Mouse (Mus musculus): ENCODE results near the gene Pilra.
"Not testable (repeated sequence)": the region's sequence is repeated elsewhere in the genome, so short reads cannot be mapped to it uniquely, and the experiment has no call there.

Pilra gene

GRCm38 (mm10) chr5:137835966-137836520, at the start of gene Pilra:
TSS of gene Pilra (minus strand) at chr5:137836281.
- DNase-seq (ENCODE audit: low spot score in 2 of 2): not testable (repeated sequence)

- no peak for DNase-seq (ENCODE audit: low spot score in 2 of 2)
Measured at GRCm38 (mm10) chr5:137883345-137883744, 47.3 kb upstream of the Pilra start.

DNA sequence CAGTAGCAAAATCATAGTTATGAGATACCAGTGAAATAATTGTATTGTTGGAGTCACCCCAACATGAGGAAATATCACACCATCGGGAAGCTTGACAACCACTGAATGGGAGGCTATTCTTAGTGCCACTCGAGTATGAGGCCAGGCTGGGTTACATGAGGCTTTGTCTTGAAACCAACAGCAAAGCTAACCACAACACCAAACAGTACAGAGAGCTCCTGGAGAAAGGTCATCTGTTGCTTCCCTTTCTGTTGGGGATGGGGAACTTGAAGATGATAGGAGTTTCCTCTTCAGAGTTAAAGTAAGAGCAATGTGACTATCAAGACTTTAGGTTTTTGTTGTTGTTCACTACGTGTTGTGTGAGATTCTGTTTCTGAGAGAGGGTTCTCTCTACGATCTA, 46.8 kb upstream of the Pilra start:
- DNase-seq (ENCODE audit: low spot score in 2 of 2): no peak

GRCm38 (mm10) chr5:137877860-137878259, 41.8 kb upstream of the Pilra start:
- DNase-seq (ENCODE audit: low spot score in 2 of 2): peak in 1 of 2 experiments; percentile 25

GRCm38 (mm10) chr5:137875054-137875453, 39.0 kb upstream of the Pilra start:
- DNase-seq (ENCODE audit: low spot score in 2 of 2): no peak

DNA sequence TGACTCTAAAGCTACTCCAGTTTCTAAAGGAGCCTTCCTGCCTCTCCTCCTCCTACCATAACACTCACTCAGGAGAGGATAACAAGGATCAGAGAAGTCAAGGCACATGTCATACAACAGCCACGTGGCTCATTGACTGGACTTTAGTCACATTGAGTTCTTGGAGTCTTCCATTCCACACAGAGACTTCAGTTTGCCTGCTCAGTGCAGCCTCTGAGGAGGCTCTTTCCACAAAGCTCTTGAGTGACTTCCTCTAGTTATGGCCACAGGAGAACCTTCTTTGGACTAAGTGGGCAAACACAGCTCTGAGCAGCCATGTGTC, 36.3 kb upstream of the Pilra start:
- not testable (repeated sequence) for DNase-seq (ENCODE audit: low spot score in 2 of 2)

- not testable (repeated sequence) for DNase-seq (ENCODE audit: low spot score in 2 of 2)
Measured at GRCm38 (mm10) chr5:137871644-137872380, 35.7 kb upstream of the Pilra start, which contains the start of gene Pilrb2. TSS of gene Pilrb2 (minus strand) at chr5:137871815.

- DNase-seq (ENCODE audit: low spot score in 2 of 2): not testable (repeated sequence)
Measured at GRCm38 (mm10) chr5:137868600-137868999, 32.5 kb upstream of the Pilra start.

DNA sequence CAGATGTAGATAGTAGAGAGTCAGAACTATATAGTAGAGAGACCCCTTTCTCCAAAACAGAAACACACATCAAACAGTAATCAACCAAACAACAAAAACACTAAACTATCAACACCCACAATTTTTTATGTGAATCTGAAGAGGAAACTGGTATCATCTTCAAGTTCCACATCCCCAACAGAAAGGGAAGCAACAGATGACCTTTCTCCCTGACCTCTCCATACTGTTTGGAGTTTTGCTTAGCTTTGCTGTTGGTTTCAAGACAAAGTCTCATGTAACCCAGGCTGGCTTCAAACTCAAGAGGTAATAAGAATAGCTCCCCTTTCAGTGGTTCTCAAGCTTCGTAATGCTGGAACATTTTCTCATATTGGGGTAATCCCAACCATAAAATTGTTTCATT, 27.9 kb upstream of the Pilra start:
- DNase-seq (ENCODE audit: low spot score in 2 of 2): not testable (repeated sequence)

DNA sequence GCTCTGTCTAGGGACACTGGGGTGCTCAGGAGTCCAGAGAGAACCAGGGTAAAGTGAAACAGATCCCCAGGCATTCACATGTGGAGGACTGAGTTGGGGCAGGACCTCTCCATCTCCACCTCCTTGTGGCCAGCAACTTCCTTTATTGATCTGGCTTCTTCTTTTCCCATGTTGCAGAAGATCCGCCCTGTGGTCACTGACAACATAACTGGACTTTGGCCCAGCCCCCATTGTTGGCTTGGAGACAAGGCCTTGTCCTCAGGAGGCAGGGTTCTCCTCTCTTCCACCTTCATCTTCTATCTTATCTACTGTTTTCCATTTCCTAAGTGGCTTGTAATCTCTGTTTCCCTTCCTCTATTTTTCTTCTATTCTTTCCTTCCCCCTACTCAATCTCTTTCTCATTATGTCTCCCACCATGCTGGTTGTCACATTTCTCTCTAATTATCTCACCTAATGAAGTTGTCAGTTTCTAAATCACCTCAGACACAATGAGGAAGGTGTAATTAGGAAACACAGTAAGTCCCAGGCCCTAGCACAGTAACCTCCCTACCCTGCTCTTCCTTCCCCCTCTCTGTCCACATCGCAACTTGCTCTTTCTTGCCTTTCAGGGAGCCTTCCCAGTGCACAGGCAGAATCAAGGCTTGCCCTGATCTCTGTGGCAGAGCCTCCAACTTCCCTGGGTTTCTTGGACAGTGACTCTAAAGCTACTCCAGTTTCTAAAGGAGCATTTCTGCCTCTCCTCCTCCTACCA, 22.1 kb upstream of the Pilra start, which contains the start of gene Pilrb1:
Gene Pilrb1, minus strand, starts transcription at position 147 of the 751 bp plus-strand sequence.
- DNase-seq (ENCODE audit: low spot score in 2 of 2): not testable (repeated sequence)

GRCm38 (mm10) chr5:137856870-137857269, 20.8 kb upstream of the Pilra start:
- peak; percentile 76 to 84 for DNase-seq (ENCODE audit: low spot score in 2 of 2)

GRCm38 (mm10) chr5:137854907-137855306, 18.8 kb upstream of the Pilra start:
- DNase-seq (ENCODE audit: low spot score in 2 of 2): not testable (repeated sequence)

DNA sequence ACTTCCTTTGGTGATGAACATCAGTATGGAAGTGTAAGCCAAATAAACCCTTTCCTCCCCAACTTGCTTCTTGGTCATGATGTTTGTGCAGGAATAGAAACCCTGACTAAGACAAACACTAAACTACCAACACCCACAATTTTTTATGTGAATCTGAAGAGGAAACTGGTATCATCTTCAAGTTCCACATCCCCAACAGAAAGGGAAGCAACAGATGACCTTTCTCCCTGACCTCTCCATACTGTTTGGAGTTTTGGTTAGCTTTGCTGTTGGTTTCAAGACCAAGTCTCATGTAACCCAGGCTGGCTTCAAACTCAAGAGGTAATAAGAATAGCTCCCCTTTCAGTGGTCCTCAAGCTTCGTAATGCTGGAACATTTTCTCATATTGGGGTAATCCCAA, 14.2 kb upstream of the Pilra start:
- not testable (repeated sequence) for DNase-seq (ENCODE audit: low spot score in 2 of 2)

DNA sequence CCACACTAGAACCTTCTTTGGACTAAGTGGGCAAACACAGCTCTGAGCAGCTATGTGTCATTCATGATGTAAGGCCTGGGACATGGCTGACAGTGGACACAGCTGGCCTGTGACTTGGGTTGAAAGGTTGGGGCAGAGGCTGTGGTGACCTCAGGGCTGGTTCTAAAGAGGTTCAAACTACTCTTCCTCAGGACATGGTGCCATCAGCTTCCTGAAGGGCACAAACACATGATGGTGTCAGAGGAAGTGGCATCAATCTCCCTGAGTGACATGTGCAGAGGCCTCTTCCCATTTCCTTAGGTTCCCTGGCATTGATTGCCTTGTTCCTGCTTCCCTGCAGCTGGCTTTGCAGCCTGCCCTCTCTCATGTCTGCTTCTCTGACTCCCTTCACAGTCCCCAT, 1.0 kb upstream of the Pilra start:
- DNase-seq (ENCODE audit: low spot score in 2 of 2): not testable (repeated sequence)

DNA sequence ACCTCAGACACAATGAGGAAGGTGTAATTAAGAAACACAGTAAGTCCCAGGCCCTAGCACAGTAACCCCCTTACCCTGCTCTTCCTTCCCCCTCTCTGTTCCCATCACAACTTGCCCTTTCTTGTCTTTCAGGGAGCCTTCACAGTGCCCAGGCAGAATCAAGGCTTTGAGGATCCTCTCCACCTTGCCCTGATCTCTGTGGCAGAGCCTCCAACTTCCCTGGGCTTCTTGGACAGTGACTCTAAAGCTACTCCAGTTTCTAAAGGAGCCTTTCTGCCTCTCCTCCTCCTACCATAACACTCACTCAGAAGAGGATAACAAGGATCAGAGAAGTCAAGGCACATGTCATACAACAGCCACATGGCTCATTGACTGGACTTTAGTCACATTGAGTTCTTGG, 530 bp upstream of the Pilra start:
- DNase-seq (ENCODE audit: low spot score in 2 of 2): no peak

DNA sequence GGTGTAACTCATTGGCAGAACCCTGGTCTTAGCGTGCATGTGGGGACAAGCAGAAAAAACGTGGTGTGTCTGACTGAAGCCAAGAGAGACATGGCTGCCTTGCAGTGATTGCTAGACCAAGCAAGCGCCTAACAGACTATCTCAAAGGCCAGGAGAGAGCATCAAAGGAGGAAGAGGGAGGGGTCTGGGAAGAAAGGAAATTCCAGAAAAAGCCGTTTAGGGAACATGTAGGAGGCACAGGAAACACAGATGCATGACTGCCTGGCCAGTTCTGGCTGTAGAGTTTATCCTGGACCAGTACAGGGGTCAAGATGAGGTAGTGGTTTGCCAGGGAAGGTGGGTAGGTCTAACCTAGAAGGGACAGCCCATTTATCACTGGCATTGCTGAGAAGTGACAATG, 2.6 kb downstream of the Pilra start:
- DNase-seq (ENCODE audit: low spot score in 2 of 2): no peak

- no peak for DNase-seq (ENCODE audit: low spot score in 2 of 2)
Measured at GRCm38 (mm10) chr5:137831506-137831905, 4.6 kb downstream of the Pilra start.

DNA sequence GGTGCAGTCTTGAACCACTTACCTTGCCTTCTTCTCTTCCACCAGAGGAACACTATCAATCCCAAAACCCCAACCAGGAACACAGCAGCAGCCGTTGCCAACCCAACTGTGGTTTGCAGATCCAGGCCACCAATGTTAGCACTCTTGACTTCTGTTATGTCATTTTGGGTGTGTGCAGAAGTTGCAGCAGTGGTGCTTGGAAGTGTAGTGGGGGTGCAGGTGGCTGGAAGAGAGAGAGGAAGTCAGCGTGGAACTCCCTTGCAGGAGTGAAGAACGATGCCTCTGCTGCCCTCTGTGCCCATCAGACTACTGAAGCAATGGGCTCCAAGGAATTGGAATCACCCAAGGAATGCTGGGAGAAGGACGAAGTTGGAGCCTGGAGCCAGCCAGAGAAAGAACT, 5.0 kb downstream of the Pilra start:
- DNase-seq (ENCODE audit: low spot score in 2 of 2): no peak

- DNase-seq (ENCODE audit: low spot score in 2 of 2): no peak
Measured at GRCm38 (mm10) chr5:137830238-137830637, 5.8 kb downstream of the Pilra start.

DNA sequence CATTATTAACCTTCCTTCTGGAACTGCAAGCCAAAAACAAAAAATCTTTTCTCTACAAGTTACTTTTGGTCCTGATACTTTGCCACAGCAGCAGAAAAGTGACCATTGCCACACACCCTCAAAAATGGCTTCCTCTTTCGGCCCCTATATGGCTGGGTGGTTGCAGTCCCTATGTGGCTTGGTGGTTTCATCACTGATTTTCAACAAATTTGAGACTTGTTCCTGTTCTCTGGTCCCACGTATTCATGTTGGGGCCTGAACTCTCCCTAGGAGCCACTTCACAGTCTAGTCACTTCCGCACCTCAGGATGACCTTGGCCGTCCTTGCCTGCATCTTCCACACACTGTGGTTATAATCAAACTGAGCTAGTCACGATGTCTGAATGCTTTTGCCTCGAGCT, 7.4 kb downstream of the Pilra start:
- DNase-seq (ENCODE audit: low spot score in 2 of 2): no peak

DNA sequence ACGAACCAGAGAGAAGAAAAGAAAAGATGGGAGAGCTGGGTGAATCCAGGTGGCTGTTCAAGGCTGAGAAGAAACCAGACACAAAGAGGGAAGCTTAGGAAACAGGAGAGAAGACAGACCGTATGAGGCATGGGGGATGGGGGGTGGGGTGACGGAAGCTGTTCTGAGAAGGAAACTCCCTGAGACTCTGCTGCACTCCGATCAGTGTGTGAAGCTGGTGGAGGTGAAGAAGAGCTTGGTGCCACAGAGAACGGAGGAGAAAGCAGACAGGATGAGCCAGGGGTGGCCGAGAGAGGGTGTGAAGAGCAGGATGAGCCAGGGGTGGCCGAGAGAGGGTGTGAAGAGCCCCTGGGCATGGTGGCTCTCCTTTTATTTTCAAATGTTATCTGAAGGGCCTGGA, 9.7 kb downstream of the Pilra start:
- no peak for DNase-seq (ENCODE audit: low spot score in 2 of 2)

GRCm38 (mm10) chr5:137825971-137826370, 10.1 kb downstream of the Pilra start:
- DNase-seq (ENCODE audit: low spot score in 2 of 2): no peak

DNA sequence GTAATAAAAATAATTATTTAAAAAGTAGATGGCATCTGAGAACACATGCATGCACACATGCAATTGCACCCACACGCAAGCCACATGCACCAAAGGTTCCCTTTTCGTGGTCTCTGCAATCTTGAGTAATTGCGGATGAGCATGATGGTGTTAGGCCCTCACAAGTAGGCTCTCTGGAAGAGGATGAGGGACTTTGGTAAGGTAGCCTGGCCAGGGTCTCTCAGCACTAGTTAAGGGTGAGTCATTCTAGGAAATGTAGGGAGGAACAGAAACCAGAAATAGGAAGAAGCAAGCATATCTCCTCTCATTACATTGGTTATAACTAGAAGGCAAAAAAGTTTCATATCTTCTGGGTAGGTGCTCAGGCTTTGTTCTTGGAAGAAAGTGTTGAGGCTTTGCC, 11.1 kb downstream of the Pilra start:
- DNase-seq (ENCODE audit: low spot score in 2 of 2): peak in 1 of 2 experiments; percentile 12

Data from natural killer cell, adult 2 months (primary cell).